Mouse (Mus musculus) lung, adult 2 months (tissue): ENCODE results near the gene Prpf31.

Experiments
- CTCF ChIP-seq: fragments of 200-500 bp; IDR thresholded peaks from 2 replicates; pipeline ENCODE4 v1.5.1; 2011; ENCODE audit warnings: mild to moderate bottlenecking, low read length, control low read depth; ENCODE audit not compliant: insufficient read depth
- POLR2A ChIP-seq: fragments of 200-500 bp; IDR thresholded peaks from 2 replicates; pipeline ENCODE4 v1.6.1; 2011; ENCODE audit warnings: low read depth, mild to moderate bottlenecking, control low read depth, low read length, borderline replicate concordance; ENCODE audit errors: extremely low read depth

- TF ChIP-seq CTCF (no peak), POLR2A (0 out of 2 replicates have a peak, but pooled peaks have one; percentile 12)
Observed at GRCm38 (mm10) chr7:3677342-3677741, 47.6 kb downstream of the Prpf31 start, which contains the start of gene Tmc4.
